Mouse (Mus musculus) inflammation-experienced regulatory T-cells, adult 6 months (primary cell): Measurements from ENCODE around the gene Gm42688. TPM values are rescaled to one million over a fixed set of nuclear protein-coding genes. Genes with fewer than 3 reads are reported as not detected.

ENCODE experiments used
- ATAC-seq: one replicate; pipeline ENCODE4 v1.8.0; 2017
- polyA plus RNA-seq, 3 experiments: library from polyadenylated mRNA; unstranded; fragments of 100-300 nt; shearing (Covaris generic); gene quantifications; one replicate each; pipeline ENCODE4 v1.2.1; 2017

Gene Gm42688
- polyA plus RNA-seq, 3 experiments from 2014 or later: 0.82 to 1.1 (median 1.1) TPM

DNA sequence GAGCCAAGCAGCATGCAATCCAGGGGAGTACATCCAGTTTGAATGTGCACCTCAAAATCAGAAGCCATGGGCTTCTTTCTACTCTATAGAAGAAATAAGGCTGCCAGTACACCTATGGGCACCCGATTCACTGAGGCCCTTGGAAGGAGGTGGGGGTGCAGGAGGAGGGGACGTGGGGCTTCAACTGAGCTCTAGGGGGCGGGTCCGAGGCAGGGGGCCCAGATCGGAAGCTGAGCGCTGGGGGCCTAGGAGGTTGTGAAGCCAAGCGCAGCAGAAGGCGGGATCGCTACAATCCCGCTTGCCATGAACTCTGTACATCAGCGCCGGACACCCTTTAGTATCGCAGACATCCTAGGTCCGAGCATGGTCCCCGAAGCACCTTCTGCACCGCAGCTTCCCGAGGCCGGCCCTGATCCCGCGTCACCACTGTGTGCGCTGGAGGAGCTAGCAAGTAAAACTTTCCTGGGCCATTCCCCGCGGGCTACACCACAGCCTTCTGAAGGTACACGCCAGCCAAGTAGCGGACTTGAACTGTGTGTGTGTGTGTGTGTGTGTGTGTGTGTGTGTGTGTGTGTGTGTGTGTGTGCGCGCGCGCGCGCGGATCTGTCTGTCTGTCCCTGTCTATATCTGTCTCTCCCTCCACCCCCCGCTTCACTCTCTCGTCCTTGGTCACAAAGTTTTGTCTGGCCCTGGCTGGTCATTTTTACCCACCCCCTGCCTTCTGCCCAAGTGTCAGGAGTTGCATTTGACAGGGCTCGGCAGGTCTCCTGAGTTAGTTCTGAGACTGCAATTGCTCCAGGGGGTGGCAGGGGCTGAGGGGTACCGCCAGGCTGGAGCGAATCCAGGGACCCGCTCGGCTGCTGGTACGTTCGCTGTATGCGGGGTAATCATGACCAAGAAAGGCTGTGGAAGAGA is 15.0 kb upstream of the Gm42688 start, which contains the start of gene Lbx2:
Lbx2 (plus strand) TSS at position 247 of the 915 bp plus-strand sequence.
- ATAC-seq: peak; percentile 21

DNA sequence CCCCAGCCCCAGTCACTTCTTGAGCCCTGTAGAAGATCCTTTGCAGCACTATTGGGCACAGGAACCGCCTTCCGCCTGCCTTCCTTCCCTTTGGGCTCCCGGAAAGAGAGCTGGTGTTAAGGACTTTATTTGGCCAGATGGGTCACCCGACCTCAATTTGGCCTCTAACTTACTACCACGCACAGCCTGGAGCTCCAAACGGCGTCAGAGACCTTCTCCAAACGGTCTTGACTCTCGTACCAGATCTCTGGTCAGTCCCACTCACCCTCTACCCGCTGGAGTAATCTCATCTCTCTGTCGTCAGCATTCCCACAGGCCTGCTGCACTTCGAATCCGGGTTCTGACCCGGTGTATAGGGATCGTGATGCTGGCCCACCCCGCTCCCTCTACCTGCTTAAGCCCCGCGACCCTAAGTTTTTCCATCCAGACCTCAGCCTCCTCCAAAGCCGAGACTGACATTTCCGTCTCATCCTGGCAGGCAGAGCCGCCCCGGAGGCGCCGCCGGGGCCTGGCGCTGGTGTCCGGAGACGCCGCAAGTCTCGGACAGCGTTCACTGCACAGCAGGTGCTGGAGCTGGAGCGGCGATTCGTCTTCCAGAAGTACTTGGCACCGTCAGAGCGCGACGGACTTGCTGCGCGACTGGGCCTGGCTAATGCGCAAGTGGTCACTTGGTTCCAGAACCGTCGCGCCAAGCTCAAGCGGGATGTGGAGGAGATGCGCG is 14.1 kb upstream of the Gm42688 start:
- peak; percentile 43 for ATAC-seq

GRCm38 (mm10) chr6:83087926-83088260 is 13.5 kb upstream of the Gm42688 start:
- ATAC-seq: no peak

DNA sequence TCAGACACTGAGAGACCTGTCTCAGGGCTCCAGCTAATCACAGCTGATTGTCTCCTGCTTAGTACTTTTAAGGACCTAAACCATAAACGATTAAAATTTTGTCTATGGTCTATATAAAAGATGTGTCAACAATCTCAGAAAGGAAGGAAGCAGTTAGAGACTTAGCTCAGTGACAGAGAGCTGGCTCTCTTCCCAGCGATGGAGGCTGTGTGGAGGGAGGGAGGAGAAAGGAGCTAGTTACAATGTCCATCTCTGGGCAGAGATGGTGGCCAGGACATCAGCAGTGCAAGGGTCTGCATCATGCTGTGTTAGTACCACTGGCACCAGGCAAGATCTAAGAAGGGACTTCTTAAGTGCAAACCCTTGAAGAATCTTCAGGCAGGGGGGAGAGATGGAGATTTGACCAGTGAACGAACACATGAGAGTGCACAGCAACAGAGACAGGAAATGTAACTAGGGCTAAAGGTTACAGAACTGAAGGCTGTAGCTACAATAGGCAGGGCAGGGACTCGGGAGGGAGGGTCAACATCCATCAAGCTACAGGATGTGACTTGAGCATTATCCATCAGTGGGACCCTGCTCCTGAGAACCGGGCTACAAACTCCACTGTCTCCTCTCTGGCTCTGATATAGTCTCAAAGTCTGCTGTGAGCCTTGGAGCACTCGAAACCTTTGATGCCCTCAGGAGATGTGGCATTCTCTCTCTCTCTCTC is 8.8 kb upstream of the Gm42688 start:
- no peak for ATAC-seq

GRCm38 (mm10) chr6:83095968-83096367 is 5.4 kb upstream of the Gm42688 start:
- peak; percentile 98 for ATAC-seq

- no peak for ATAC-seq
These were observed 3.0 kb upstream of the Gm42688 start for GRCm38 (mm10) chr6:83098411-83098810.

DNA sequence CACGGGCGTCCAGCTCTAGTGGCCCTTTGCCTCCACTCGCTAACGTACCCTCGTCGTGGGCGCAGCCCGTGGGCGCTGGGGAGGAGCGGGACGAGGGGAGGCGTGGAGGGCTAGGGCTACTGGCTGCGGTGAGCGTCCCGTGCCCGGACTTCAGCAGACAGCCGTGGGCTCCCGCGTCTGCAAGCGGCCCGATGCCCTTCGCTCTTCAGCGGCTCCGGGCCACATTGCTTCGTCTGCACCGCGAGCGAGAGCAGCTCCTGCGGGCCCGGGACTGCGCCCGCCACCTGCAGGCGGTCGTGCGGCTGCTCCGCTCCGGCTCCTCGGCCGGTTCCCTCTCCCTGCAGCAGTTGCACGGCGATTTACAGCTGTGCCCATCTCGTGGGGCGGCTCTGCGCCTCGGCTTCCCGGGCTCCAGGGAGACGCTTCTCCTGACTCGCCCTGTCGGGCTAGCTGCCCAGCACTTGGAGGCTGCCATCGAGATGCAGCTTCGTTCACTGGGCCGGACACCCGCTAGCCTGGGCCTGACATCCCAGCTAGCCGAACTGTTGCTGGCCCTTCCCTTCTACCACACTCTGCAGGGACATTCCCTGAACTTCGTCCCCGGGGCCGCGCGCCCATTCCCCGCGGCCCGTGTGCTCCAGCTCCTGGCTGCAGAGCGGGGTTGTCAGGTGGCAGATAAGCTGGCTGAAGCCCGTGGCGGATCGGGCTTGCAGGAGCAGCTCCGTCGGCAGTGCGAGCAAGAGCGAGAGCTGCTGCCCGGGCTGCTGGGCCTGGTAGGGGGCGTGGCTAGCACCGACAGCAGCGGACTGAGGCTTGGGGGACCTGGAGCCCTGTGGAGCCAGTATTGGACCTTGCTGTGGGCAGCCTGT is 505 bp downstream of the Gm42688 start:
- ATAC-seq: peak; percentile 75

- ATAC-seq: no peak
These were observed 1.8 kb downstream of the Gm42688 start for GRCm38 (mm10) chr6:83103130-83103650.

DNA sequence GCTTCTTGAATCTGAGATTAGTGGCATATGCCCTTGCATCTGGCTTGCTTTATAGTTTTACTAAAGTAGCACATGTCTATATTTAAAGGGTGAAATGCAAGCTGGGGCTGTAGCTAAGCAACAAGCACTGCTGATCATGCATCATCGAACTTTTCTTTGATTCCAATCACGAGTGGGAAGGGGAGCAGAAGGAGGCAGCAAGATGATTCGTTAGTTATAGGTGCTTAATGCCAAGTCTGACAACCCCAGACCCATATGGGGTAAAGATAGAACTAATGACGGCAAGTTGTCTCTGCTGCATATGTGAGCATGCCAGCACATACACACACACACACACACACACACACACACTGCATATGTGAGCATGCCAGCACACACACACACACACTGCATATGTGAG is 2.7 kb downstream of the Gm42688 start:
- no peak for ATAC-seq

GRCm38 (mm10) chr6:83107566-83108400 is 6.4 kb downstream of the Gm42688 start:
- ATAC-seq: peak; percentile 53

DNA sequence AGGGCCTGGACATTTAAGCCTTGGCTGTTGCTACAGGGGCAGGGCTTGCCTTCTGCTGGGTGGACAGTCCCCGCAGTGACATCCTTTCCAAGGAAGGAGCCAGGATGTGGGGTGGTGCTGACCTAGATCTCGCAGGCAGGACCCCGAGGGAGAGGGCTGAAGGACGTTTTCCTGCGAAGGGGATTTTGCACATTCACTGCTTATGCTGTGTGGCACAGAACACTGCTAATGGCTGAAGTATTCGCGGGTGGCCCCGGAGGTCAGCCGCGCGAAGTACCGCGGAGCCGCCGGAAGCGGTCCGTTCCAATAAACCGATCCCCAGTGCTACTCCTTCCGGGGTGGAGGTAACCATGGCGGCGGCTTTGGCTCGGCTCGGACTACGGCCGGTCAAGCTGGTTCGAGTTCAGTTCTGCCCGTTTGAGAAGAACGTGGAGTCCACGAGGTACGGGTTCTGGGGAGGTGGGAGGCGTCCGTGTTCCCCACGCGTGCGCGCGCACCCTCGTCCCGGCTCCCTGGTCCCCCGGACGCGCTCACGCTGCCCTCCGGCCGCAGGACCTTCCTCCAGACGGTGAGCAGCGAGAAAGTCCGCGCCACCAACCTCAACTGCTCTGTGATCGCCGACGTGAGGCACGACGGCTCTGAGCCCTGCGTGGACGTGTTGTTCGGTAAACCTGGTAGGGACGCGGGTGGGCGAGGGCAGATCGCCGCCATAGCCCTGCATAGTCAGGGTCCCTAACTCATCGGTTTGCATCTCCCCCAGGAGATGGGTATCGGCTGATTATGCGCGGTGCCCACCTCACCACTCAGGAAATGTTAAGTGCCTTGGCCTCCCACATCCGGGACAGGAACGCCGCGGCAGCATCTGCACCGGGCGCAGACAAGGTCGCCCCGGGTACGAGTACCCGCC is 7.6 kb downstream of the Gm42688 start, which contains the start of gene Mrpl53:
Mrpl53 (plus strand) TSS at position 279 of the 907 bp plus-strand sequence.
- ATAC-seq: peak; percentile 75

DNA sequence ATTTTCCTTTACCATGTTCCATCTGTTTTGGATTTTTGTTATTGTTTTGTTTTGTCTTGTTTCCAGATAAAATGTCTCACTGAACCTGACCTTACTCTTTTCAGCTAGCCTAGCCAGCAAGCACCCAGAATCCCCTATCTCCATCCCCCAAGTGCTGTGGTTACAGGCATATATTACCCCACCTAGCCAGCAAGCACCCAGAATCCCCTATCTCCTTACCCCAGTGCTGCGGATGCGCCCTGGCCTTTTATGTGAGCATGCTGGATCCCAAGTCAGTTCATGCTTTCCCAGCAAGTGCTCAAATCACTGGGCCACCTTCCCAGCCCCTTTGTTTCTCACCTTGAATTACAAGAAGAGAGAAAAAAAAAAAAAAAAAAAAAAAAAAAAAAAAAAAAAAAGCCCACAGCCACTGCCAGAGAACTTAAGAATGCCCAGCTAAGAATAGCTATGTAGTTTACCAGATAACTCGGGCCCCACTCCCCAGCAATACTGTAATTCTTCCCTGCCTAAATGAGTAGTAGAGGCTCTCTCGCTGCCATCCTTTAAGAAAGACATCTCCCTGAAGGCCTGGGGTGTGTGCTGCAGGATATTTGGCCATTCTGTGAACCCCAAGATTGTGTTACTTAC is 10.2 kb downstream of the Gm42688 start:
- ATAC-seq: no peak

DNA sequence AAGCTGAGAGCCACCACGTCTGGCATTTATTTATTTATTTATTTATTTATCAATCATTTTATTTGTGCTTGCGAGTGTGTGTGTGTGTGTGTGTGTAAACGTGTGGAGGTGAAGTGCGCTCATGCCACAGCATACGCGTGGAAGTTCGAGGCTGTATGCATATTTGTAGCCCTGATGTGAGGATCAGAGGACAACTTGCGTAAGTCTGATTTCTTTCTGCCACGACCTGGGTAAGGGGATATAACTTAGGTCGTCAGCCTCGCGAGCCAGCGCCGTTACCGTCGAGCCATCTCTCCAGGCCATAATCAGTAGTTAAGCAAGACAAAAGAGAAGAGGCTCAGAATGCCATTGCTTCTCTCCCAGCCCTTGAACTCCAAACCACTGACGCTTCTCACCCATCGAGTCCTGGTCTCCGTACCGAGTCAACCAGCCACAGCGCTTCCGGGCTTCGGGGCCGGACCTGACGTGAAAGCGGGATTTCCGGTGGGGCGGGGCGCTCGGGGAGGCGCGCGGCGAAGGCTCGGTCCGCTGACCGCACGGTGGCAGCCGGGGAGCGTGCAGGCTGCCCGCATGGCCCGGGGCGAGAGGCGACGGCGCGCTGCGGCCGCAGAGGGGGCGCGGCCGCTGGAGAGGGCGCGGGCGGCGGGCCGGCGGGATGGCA is 13.7 kb downstream of the Gm42688 start, which contains the start of gene Mogs:
Mogs (plus strand) TSS at position 486 of the 661 bp plus-strand sequence.
- ATAC-seq: peak; percentile 86

- ATAC-seq: peak; percentile 67
These were observed 14.4 kb downstream of the Gm42688 start for GRCm38 (mm10) chr6:83115682-83116372.

DNA sequence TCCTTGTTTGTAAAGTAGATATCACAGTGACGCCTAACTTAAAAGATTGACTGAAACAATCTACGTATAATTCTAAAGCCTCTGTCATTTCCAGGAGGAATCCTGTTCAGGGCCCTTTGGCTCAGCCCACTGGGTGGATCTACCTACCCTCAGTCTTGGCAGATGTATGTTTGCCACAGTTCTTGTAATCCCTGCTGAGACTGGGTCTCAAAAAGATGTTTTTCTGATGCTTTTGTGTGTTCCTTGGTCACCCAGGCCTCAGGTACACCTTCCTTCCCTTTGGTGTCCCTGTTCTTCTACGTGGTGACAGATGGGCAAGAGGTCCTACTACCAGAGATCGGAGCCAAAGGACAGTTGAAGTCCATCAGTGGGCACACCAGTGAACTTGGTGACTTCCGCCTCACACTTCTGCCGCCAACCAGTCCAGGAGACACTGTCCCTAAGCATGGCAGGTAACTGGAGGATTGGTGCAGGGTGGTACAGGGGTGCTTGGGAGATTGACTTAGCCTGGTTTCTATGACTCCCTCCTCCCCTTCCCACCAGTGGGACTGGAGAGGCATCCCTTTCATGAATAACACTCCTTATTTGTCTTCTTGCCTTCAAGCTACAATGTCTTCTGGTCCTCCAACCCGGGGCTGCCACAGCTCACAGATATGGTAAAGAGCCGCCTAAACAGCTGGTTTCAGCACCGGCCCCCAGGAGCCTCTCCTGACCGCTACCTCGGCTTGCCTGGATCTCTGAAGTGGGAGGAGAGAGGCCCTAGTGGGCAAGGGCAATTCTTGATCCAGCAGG is 15.2 kb downstream of the Gm42688 start:
- no peak for ATAC-seq

GRCm38 (mm10) chr6:83117165-83117438 is 15.7 kb downstream of the Gm42688 start:
- ATAC-seq: no peak

DNA sequence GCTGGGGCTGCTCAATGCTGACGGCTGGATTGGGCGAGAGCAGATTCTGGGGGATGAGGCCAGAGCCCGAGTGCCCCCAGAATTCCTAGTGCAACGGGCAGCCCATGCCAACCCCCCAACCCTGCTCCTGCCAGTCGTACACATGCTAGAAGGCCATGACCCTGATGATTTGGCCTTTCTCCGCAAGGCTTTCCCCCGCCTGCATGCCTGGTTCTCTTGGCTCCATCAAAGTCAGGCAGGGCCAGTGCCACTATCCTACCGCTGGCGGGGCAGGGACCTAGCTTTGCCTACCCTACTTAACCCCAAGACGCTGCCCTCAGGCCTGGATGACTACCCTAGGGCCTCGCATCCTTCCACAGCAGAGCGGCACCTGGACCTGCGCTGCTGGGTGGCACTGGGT is 16.2 kb downstream of the Gm42688 start:
- no peak for ATAC-seq
